Mouse (Mus musculus) cerebellum, adult 2 months (tissue): ENCODE data around the gene Slc22a3. TPM values are rescaled to one million over a fixed set of nuclear protein-coding genes. Genes with fewer than 3 reads are reported as not detected.
A peak's percentile ranks its signal among the peaks of the same experiment; 100 is the strongest.

ENCODE experiments used
- DNase-seq, 2 experiments: peaks; one replicate each; pipeline ENCODE4 v3.0.0; 2021
- H3K27ac ChIP-seq: fragments of 200-500 bp; 2 replicates; pipeline ENCODE4 v1.5.1; 2012; ENCODE audit warnings: low read length, control low read depth, inconsistent platforms; ENCODE audit not compliant: insufficient read depth
- H3K27me3 ChIP-seq: fragments of 200-500 bp; 2 replicates; pipeline ENCODE4 v1.6.1; 2012; ENCODE audit warnings: inconsistent platforms, mild to moderate bottlenecking, low read length, moderate library complexity; ENCODE audit not compliant: control insufficient read depth, insufficient read depth
- H3K4me1 ChIP-seq: fragments of 200-500 bp; 2 replicates; pipeline ENCODE4 v1.6.1; 2011; ENCODE audit warnings: low read length; ENCODE audit not compliant: control insufficient read depth, insufficient read depth
- H3K4me3 ChIP-seq: fragments of 200-500 bp; replicated peaks from 2 replicates; pipeline ENCODE3; 2011; ENCODE audit warnings: mild to moderate bottlenecking, low read depth, low read length, control low read depth; ENCODE audit not compliant: insufficient read depth
- CTCF ChIP-seq: fragments of 200-500 bp; IDR thresholded peaks from 2 replicates; pipeline ENCODE4 v1.5.1; 2011; ENCODE audit warnings: low read depth, mild to moderate bottlenecking, control low read depth, low read length, moderate library complexity, borderline replicate concordance; ENCODE audit not compliant: insufficient read depth
- POLR2A ChIP-seq: fragments of 200-500 bp; IDR thresholded peaks from 2 replicates; pipeline ENCODE4 v1.6.1; 2011; ENCODE audit warnings: low read length, control low read depth, borderline replicate concordance; ENCODE audit not compliant: insufficient read depth
- WGBS: fragments of 180-500 bp; shearing (Covaris S2); methylation state at CpG from one replicate; pipeline ENCODE4 v1.1.7; 2018; 5-methylcytosine and 5-hydroxymethylcytosine counted together
- polyA plus RNA-seq: library from polyadenylated mRNA; depleted of rRNA; stranded (reverse); fragments of >200 nt; gene quantifications from 2 replicates; pipeline ENCODE4 v1.2.3, GENCODE M21; 2012

The Slc22a3 gene
- polyA plus RNA-seq, 1 experiment = 0.52 TPM

- no peaks in the 10 kb centered on the region for H3K4me1 ChIP-seq
- H3K27ac ChIP-seq = no peak overlapping the region
- peaks cover 1% of the 10 kb centered on the region; the same call in 1 of the 2 replicates for H3K27me3 ChIP-seq
- DNase-seq = no peak
- WGBS = 89% methylated on average over 3 of the region's 3 CpGs
- H3K4me3 ChIP-seq = no peak overlapping the region
- TF ChIP-seq POLR2A (no peak), CTCF (no peak)
Measured at GRCm38 (mm10) chr17:12467642-12468041, 39.9 kb downstream of the Slc22a3 start.

GRCm38 (mm10) chr17:12466501-12467000 is 41.0 kb downstream of the Slc22a3 start:
- Histone ChIP-seq H3K27me3 (peaks cover 1% of the 10 kb centered on the region; the same call in 1 of the 2 replicates), H3K4me1 (no peaks in the 10 kb centered on the region), H3K4me3 (no peak overlapping the region), H3K27ac (no peak overlapping the region)
- no peak for TF ChIP-seq POLR2A
- TF ChIP-seq CTCF = no peak
- WGBS = 70% methylated on average over 4 of the region's 4 CpGs
- no peak for DNase-seq

- no peak overlapping the region for H3K27ac ChIP-seq
- H3K4me1 ChIP-seq = no peaks in the 10 kb centered on the region
- DNase-seq = no peak
- no peak for TF ChIP-seq POLR2A
- no peak for TF ChIP-seq CTCF
- H3K27me3 ChIP-seq = peaks cover 1% of the 10 kb centered on the region; the same call in 1 of the 2 replicates
- H3K4me3 ChIP-seq = no peak overlapping the region
Measured at GRCm38 (mm10) chr17:12461168-12461567, 46.3 kb downstream of the Slc22a3 start.

GRCm38 (mm10) chr17:12455143-12455790 is 52.2 kb downstream of the Slc22a3 start:
- 82% methylated on average over 5 of the region's 5 CpGs for WGBS
- Histone ChIP-seq H3K27me3 (no peaks in the 10 kb centered on the region), H3K4me3 (no peak overlapping the region), H3K27ac (no peak overlapping the region), H3K4me1 (no peaks in the 10 kb centered on the region)
- DNase-seq = no peak
- peak; percentile 42; the same call in 1 of the 2 replicates for TF ChIP-seq CTCF
- TF ChIP-seq POLR2A = no peak

GRCm38 (mm10) chr17:12453691-12454090 is 53.8 kb downstream of the Slc22a3 start:
- H3K27ac ChIP-seq = no peak overlapping the region
- H3K4me1 ChIP-seq = no peaks in the 10 kb centered on the region
- no peak overlapping the region for H3K4me3 ChIP-seq
- 81% methylated on average over 6 of the region's 6 CpGs for WGBS
- no peak for DNase-seq
- TF ChIP-seq POLR2A = no peak
- no peak for TF ChIP-seq CTCF
- H3K27me3 ChIP-seq = no peaks in the 10 kb centered on the region

- TF ChIP-seq POLR2A (no peak), CTCF (no peak)
- H3K27ac ChIP-seq = no peak overlapping the region
- no peaks in the 10 kb centered on the region for H3K4me1 ChIP-seq
- no peak overlapping the region for H3K4me3 ChIP-seq
- DNase-seq = peak in 1 of 2 experiments; percentile 20
- 68% methylated on average over 11 of the region's 11 CpGs for WGBS
- no peaks in the 10 kb centered on the region for H3K27me3 ChIP-seq
Measured at GRCm38 (mm10) chr17:12452862-12453531, 54.5 kb downstream of the Slc22a3 start.

GRCm38 (mm10) chr17:12451234-12451633 is 56.3 kb downstream of the Slc22a3 start:
- Histone ChIP-seq H3K27me3 (no peaks in the 10 kb centered on the region), H3K4me1 (no peaks in the 10 kb centered on the region), H3K4me3 (no peak overlapping the region), H3K27ac (no peak overlapping the region)
- no peak for DNase-seq
- TF ChIP-seq CTCF = 0 out of 2 replicates have a peak, but pooled peaks have one; percentile 8
- no peak for TF ChIP-seq POLR2A
- WGBS = 31% methylated on average over 4 of the region's 4 CpGs

GRCm38 (mm10) chr17:12444561-12444960 is 62.9 kb downstream of the Slc22a3 start:
- DNase-seq = no peak
- H3K4me1 ChIP-seq = no peaks in the 10 kb centered on the region
- H3K27ac ChIP-seq = no peak overlapping the region
- 63% methylated on average over 2 of the region's 2 CpGs for WGBS
- H3K4me3 ChIP-seq = no peak overlapping the region
- no peaks in the 10 kb centered on the region for H3K27me3 ChIP-seq
- no peak for TF ChIP-seq POLR2A
- TF ChIP-seq CTCF = no peak

- no peaks in the 10 kb centered on the region for H3K4me1 ChIP-seq
- no peak overlapping the region for H3K27ac ChIP-seq
- no peak for TF ChIP-seq POLR2A
- TF ChIP-seq CTCF = no peak
- H3K27me3 ChIP-seq = no peaks in the 10 kb centered on the region
- DNase-seq = no peak
- 80% methylated on average over 10 of the region's 10 CpGs for WGBS
- H3K4me3 ChIP-seq = no peak overlapping the region
Measured at GRCm38 (mm10) chr17:12437771-12438170, 69.7 kb downstream of the Slc22a3 start.
